Mouse (Mus musculus): ENCODE results near the gene Il11. TPM values are rescaled to one million over a fixed set of nuclear protein-coding genes. Genes with fewer than 3 reads are reported as not detected.
"Not testable (repeated sequence)": the region's sequence is repeated elsewhere in the genome, so short reads cannot be mapped to it uniquely, and the experiment has no call there.

Gene Il11
- polyA plus RNA-seq, 1 experiment from 2014 or later = 0.36 TPM

DNA sequence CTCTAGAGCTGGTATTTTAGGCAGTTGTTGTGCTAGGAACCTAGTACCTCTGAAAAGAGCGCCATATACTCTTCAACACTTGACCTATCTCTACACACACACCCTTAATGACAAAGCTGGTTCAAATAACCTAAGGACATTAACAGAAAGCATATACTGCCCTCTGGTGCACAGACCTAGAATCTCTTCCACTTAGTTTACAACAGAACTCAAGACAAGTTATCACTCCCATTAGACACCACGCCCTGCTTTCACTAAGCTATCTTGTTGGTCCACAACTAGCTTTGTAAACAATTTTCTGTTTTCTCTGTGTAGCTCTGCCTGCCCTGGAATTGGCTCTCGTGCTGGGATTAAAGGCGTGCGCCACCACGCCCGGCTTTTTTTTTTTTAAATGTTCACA lies 24.1 kb upstream of the Il11 start:
- no peak overlapping the region for H3K9ac ChIP-seq
- WGBS = 89% methylated on average over 7 of the region's 7 CpGs
- no peaks in the 10 kb centered on the region for H3K27me3 ChIP-seq
- peaks cover 24% of the 10 kb centered on the region for H3K4me1 ChIP-seq
- H3K27ac ChIP-seq (replicated peaks) = no peak overlapping the region
- peaks cover 64% of the 10 kb centered on the region for H3K36me3 ChIP-seq
- no peak overlapping the region for H3K4me2 ChIP-seq (replicated peaks)
- H3K4me3 ChIP-seq (replicated peaks) = no peak overlapping the region
- H3K9me3 ChIP-seq (replicated peaks) = no peaks in the 10 kb centered on the region
- ATAC-seq (ENCODE audit: insufficient number of reproducible peaks, low FRiP score, low TSS enrichment, low read depth) = no peak

DNA sequence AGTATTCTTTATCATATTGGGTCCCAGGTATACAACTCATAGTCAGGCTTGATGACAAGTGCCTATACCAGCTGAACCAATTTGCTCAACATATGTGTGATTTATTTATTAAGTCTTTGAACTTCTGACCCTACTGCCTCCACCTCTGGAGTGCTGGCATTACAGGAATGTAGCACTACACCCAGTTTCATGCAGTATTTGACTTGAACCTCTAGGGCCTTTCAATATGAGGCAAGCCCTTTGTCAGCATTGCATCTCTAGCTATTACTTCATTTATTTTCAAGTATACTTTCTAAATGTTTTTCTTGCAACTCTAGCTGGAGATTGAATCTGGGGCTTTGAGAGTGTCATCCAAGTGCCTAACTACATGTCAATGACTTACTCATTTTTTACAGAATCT lies 19.6 kb upstream of the Il11 start:
- Histone ChIP-seq H3K36me3 (peaks cover 42% of the 10 kb centered on the region), H3K27me3 (no peaks in the 10 kb centered on the region), H3K9me3 (replicated peaks) (no peaks in the 10 kb centered on the region), H3K27ac (replicated peaks) (no peak overlapping the region), H3K4me2 (replicated peaks) (no peak overlapping the region), H3K4me1 (no peaks in the 10 kb centered on the region), H3K4me3 (replicated peaks) (no peak overlapping the region), H3K9ac (no peak overlapping the region)
- ATAC-seq (ENCODE audit: insufficient number of reproducible peaks, low FRiP score, low TSS enrichment, low read depth) = no peak

GRCm38 (mm10) chr7:4795767-4796433 lies 13.2 kb upstream of the Il11 start:
- no peaks in the 10 kb centered on the region for H3K27me3 ChIP-seq
- no peak overlapping the region for H3K4me2 ChIP-seq (replicated peaks)
- no peaks in the 10 kb centered on the region for H3K9me3 ChIP-seq (replicated peaks)
- 64% methylated on average over 7 of the region's 7 CpGs for WGBS
- no peak overlapping the region; the same call in 1 of the 2 replicates for H3K27ac ChIP-seq (replicated peaks)
- no peak overlapping the region for H3K9ac ChIP-seq
- peaks cover 40% of the 10 kb centered on the region for H3K36me3 ChIP-seq
- H3K4me3 ChIP-seq (replicated peaks) = no peak overlapping the region
- ATAC-seq (ENCODE audit: insufficient number of reproducible peaks, low FRiP score, low TSS enrichment, low read depth) = no peak
- H3K4me1 ChIP-seq = peaks cover 16% of the 10 kb centered on the region

GRCm38 (mm10) chr7:4794631-4795168 lies 12.0 kb upstream of the Il11 start:
- H3K4me2 ChIP-seq (replicated peaks) = peak overlapping the region; percentile 65; the same call in 1 of the 2 replicates
- H3K27me3 ChIP-seq = 0 out of 2 replicates have a peak, but pooled peaks cover 4% of the 10 kb centered on the region
- H3K27ac ChIP-seq (replicated peaks) = no peak overlapping the region
- H3K4me3 ChIP-seq (replicated peaks) = 0 out of 2 replicates have a peak overlapping the region, but pooled peaks have one; percentile 87
- H3K9me3 ChIP-seq (replicated peaks) = no peaks in the 10 kb centered on the region
- H3K9ac ChIP-seq = 0 out of 2 replicates have a peak overlapping the region, but pooled peaks have one; percentile 9
- peaks cover 16% of the 10 kb centered on the region for H3K4me1 ChIP-seq
- H3K36me3 ChIP-seq = peaks cover 40% of the 10 kb centered on the region
- no peak for ATAC-seq (ENCODE audit: insufficient number of reproducible peaks, low FRiP score, low TSS enrichment, low read depth)
- 83% methylated on average over 3 of the region's 3 CpGs for WGBS

DNA sequence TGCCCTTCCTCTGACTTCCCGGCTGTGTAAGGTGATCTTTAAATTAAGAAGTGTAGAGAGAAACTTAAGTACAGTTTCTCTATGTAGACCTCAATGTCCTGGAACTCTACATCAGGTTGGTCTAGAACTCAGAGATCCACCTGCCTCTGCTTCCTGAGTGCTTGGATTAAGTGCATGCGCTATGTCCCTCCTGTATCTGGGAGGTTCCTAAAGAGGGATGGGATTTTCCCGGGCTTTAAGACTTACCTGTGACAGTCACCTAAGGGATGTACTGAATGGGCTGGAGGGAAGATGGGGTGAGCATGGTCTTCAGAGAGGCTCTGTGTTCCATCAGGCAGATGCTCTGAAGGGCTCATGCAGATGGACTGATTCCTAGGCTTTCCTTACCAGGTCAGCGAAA lies 11.0 kb upstream of the Il11 start:
- ATAC-seq (ENCODE audit: insufficient number of reproducible peaks, low FRiP score, low TSS enrichment, low read depth) = no peak
- Histone ChIP-seq H3K27me3 (peaks cover 10% of the 10 kb centered on the region; the same call in 1 of the 2 replicates), H3K9me3 (replicated peaks) (no peaks in the 10 kb centered on the region), H3K4me1 (peaks cover 22% of the 10 kb centered on the region), H3K9ac (peak overlapping the region; percentile 93), H3K4me2 (replicated peaks) (peak overlapping the region; percentile 65), H3K27ac (replicated peaks) (peak overlapping the region; percentile 97; the same call in 1 of the 2 replicates), H3K4me3 (replicated peaks) (peak overlapping the region; percentile 87), H3K36me3 (peaks cover 40% of the 10 kb centered on the region)
- 35% methylated on average over 4 of the region's 4 CpGs for WGBS

GRCm38 (mm10) chr7:4793248-4793647 lies 10.6 kb upstream of the Il11 start:
- WGBS = under 1% methylated on average over 29 of the region's 31 CpGs
- H3K4me3 ChIP-seq (replicated peaks) = peak overlapping the region; percentile 87
- H3K4me2 ChIP-seq (replicated peaks) = peak overlapping the region; percentile 65
- not testable (repeated sequence) for H3K9me3 ChIP-seq (replicated peaks); ATAC-seq (ENCODE audit: insufficient number of reproducible peaks, low FRiP score, low TSS enrichment, low read depth)
- peaks cover 10% of the 10 kb centered on the region for H3K27me3 ChIP-seq
- peaks cover 40% of the 10 kb centered on the region for H3K36me3 ChIP-seq
- H3K4me1 ChIP-seq = peaks cover 27% of the 10 kb centered on the region
- H3K27ac ChIP-seq (replicated peaks) = peak overlapping the region; percentile 97
- peak overlapping the region; percentile 93 for H3K9ac ChIP-seq

GRCm38 (mm10) chr7:4792278-4793212 lies 9.9 kb upstream of the Il11 start, which contains the start of gene Rpl28:
TSS of gene Rpl28 (plus strand) at chr7:4792874.
- H3K27ac ChIP-seq (replicated peaks) = peak within 1 kb of the TSS; percentile 97
- peaks cover 10% of the 10 kb centered on the region for H3K27me3 ChIP-seq
- H3K4me2 ChIP-seq (replicated peaks) = peak within 1 kb of the TSS; percentile 65
- H3K4me3 ChIP-seq (replicated peaks) = peak within 1 kb of the TSS; percentile 87
- H3K36me3 ChIP-seq = peaks cover 36% of the 10 kb centered on the region
- H3K9me3 ChIP-seq (replicated peaks) = no peaks in the 10 kb centered on the region
- peak within 1 kb of the TSS; percentile 93 for H3K9ac ChIP-seq
- WGBS = under 1% methylated on average over 53 of the region's 54 CpGs
- ATAC-seq (ENCODE audit: insufficient number of reproducible peaks, low FRiP score, low TSS enrichment, low read depth) = peak; percentile 89
- H3K4me1 ChIP-seq = peaks cover 28% of the 10 kb centered on the region

- Histone ChIP-seq H3K4me3 (replicated peaks) (peak within 1 kb of the TSS; percentile 57), H3K4me1 (peaks cover 22% of the 10 kb centered on the region), H3K36me3 (peaks cover 8% of the 10 kb centered on the region; the same call in 1 of the 2 replicates), H3K27me3 (peaks cover 10% of the 10 kb centered on the region), H3K27ac (replicated peaks) (peak within 1 kb of the TSS; percentile 40), H3K9me3 (replicated peaks) (no peaks in the 10 kb centered on the region), H3K9ac (peak within 1 kb of the TSS; percentile 60), H3K4me2 (replicated peaks) (peak within 1 kb of the TSS; percentile 92)
- ATAC-seq (ENCODE audit: insufficient number of reproducible peaks, low FRiP score, low TSS enrichment, low read depth) = 0 out of 2 replicates have a peak, but pooled peaks have one; percentile 26
- 7% methylated on average over 40 of the region's 40 CpGs for WGBS
Measured at GRCm38 (mm10) chr7:4789436-4789935, 6.8 kb upstream of the Il11 start, which contains the start of gene Tmem238. TSS of gene Tmem238 (minus strand) at chr7:4789656.

- peak; percentile 53 for ATAC-seq (ENCODE audit: insufficient number of reproducible peaks, low FRiP score, low TSS enrichment, low read depth)
- peak overlapping the region; percentile 40 for H3K27ac ChIP-seq (replicated peaks)
- peak overlapping the region; percentile 92 for H3K4me2 ChIP-seq (replicated peaks)
- 1% methylated on average over 64 of the region's 64 CpGs for WGBS
- peak overlapping the region; percentile 57 for H3K4me3 ChIP-seq (replicated peaks)
- H3K9ac ChIP-seq = peak overlapping the region; percentile 60
- peaks cover 14% of the 10 kb centered on the region for H3K4me1 ChIP-seq
- 0 out of 2 replicates have a peak, but pooled peaks cover under 1% of the 10 kb centered on the region for H3K36me3 ChIP-seq
- no peaks in the 10 kb centered on the region for H3K9me3 ChIP-seq (replicated peaks)
- peaks cover 10% of the 10 kb centered on the region for H3K27me3 ChIP-seq
Measured at GRCm38 (mm10) chr7:4788499-4789435, 6.1 kb upstream of the Il11 start.

- Histone ChIP-seq H3K4me2 (replicated peaks) (no peak overlapping the region), H3K4me3 (replicated peaks) (no peak overlapping the region), H3K27me3 (peaks cover 9% of the 10 kb centered on the region), H3K27ac (replicated peaks) (no peak overlapping the region), H3K4me1 (peaks cover 7% of the 10 kb centered on the region), H3K36me3 (no peaks in the 10 kb centered on the region), H3K9me3 (replicated peaks) (no peaks in the 10 kb centered on the region), H3K9ac (no peak overlapping the region)
- ATAC-seq (ENCODE audit: insufficient number of reproducible peaks, low FRiP score, low TSS enrichment, low read depth) = no peak
- 75% methylated on average over 14 of the region's 14 CpGs for WGBS
Measured at GRCm38 (mm10) chr7:4783667-4784268, 1.1 kb upstream of the Il11 start.

All from embryonic facial prominence, embryonic 15.5 days (tissue).